Mouse (Mus musculus): ENCODE results near the gene Tpx2. TPM values are rescaled to one million over a fixed set of nuclear protein-coding genes. Genes with fewer than 3 reads are reported as not detected.

Gene Tpx2
- 1.1 and 10.4 TPM in 2 replicates for polyA plus RNA-seq (2012; ENCODE audit: insufficient read depth, low replicate concordance)

DNA sequence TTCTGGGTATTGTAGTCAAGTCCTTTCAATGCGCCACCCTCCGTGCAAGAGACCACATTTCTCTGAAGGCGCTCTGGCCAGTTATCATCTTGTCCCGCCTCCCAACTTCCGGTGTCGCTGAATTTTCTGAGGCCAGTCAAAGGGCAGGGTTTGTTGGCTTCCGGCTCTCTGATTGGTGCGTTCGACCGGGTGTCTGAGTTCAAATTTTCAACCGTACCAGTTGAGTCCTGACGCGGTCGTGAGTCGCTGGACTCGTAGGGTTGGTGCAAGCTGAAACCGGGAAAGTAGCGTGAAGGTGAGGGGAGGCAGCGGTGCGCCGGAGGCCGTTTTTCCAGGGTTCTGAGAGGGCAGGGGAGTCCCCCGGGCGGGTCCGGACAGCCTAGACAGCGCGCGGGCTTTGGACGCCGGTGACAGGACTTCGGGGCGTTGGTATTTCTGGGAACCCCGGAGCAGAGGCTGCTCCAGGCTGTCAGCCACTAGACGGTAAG is at the start of gene Tpx2:
Tpx2 (plus strand) TSS at position 150 of the 488 bp plus-strand sequence.
- H3K36me3 ChIP-seq (replicated peaks; ENCODE audit: low read length), result peaks cover 18% of the 10 kb centered on the region
- TF ChIP-seq FLI1 (IDR thresholded peaks at IDR 0.05; ENCODE audit: low read length) (peak; percentile 85; the same call in 1 of the 2 replicates), GATA1 (IDR thresholded peaks at IDR 0.05; ENCODE audit: borderline replicate concordance, low read length) (no peak)

DNA sequence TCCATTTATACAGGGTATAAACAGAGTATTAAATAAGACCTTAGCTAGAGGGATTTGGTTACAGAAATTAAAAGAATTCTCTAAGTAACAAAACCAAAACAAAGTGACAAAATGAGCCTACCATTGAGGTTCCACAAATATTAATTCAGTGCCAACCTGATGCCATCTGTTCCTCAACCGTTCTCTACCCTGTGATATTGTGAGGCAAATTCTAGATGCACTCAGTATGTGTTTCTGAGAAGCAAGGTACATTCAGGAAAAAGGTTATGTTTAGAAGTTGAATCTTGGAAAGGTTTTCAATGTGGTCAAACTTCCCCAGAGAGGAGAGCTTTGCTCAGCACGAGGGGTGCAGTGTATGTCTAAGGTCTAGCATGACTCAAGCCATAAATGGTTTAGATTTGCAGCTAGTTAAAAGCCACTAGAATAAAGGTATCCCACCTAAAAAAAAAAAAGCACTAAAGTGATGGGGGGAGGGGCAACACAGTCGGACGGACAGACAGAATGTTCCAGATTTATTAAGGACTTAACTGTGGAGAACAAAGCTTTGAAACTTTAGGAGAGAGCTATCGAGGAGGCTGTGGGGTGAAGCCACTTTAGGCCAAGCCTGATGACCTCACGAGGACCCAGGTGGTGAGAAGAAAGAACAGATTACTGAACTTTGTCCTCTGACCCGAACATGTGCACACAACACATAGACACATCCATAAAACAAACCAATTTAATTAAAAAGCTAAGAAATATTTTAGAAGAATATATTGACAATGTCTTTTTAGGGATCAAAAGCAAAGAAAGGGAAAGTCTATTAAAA is 47.6 kb upstream of the Tpx2 start:
- H3K27me3 ChIP-seq (replicated peaks), result no peaks in the 10 kb centered on the region
- TF ChIP-seq FLI1 (IDR thresholded peaks at IDR 0.05; ENCODE audit: low read length), result no peak
- no peak for TF ChIP-seq GATA1 (IDR thresholded peaks at IDR 0.05; ENCODE audit: borderline replicate concordance, low read length)
- H3K4me3 ChIP-seq (replicated peaks), result no peak overlapping the region
- peaks cover 84% of the 10 kb centered on the region for H3K36me3 ChIP-seq (replicated peaks; ENCODE audit: low read length)
- peaks cover 100% of the 10 kb centered on the region for H3K4me1 ChIP-seq
- H3K9me3 ChIP-seq, result no peaks in the 10 kb centered on the region

More for the DNA sequence above, at the start of gene Tpx2:
- H3K27me3 ChIP-seq (replicated peaks), result no peaks in the 10 kb centered on the region
- peaks cover 45% of the 10 kb centered on the region for H3K4me1 ChIP-seq
- no peaks in the 10 kb centered on the region for H3K9me3 ChIP-seq
- H3K4me3 ChIP-seq (replicated peaks), result peak within 1 kb of the TSS; percentile 97

- H3K4me3 ChIP-seq (replicated peaks), result no peak overlapping the region
- no peaks in the 10 kb centered on the region for H3K27me3 ChIP-seq (replicated peaks)
- TF ChIP-seq GATA1 (IDR thresholded peaks at IDR 0.05; ENCODE audit: borderline replicate concordance, low read length), result no peak
- TF ChIP-seq FLI1 (IDR thresholded peaks at IDR 0.05; ENCODE audit: low read length), result no peak
- peaks cover 84% of the 10 kb centered on the region for H3K36me3 ChIP-seq (replicated peaks; ENCODE audit: low read length)
- H3K9me3 ChIP-seq, result no peaks in the 10 kb centered on the region
- peaks cover 100% of the 10 kb centered on the region for H3K4me1 ChIP-seq
Measured at GRCm38 (mm10) chr2:152800762-152801113, 47.0 kb upstream of the Tpx2 start.

- Histone ChIP-seq H3K27me3 (replicated peaks) (no peaks in the 10 kb centered on the region), H3K4me3 (replicated peaks) (no peak overlapping the region), H3K4me1 (peaks cover 100% of the 10 kb centered on the region), H3K36me3 (replicated peaks; ENCODE audit: low read length) (peaks cover 84% of the 10 kb centered on the region), H3K9me3 (no peaks in the 10 kb centered on the region)
- TF ChIP-seq GATA1 (IDR thresholded peaks at IDR 0.05; ENCODE audit: borderline replicate concordance, low read length) (no peak), FLI1 (IDR thresholded peaks at IDR 0.05; ENCODE audit: low read length) (no peak)
Measured at GRCm38 (mm10) chr2:152802303-152802702, 45.5 kb upstream of the Tpx2 start.

DNA sequence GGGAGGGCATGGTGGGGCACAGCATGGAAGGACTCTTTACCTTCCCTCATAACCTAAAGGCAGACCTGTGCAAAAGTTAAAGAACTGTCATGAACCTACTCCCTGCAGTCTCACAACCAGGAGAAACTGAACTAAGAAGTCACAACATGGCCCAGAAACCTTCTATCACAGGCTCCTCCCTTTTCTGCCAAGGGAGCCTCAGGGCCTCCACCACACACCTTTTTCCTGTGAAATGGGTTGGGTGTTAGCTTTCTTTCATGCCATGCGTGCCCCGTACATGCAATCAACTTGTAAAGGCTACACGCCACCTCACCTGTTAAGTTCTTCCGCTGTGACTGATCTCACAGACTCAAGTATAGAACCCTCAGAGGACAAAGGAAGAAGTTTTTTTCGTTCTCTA is 44.7 kb upstream of the Tpx2 start:
- Histone ChIP-seq H3K4me1 (peaks cover 100% of the 10 kb centered on the region), H3K27me3 (replicated peaks) (no peaks in the 10 kb centered on the region), H3K36me3 (replicated peaks; ENCODE audit: low read length) (peaks cover 84% of the 10 kb centered on the region), H3K9me3 (no peaks in the 10 kb centered on the region), H3K4me3 (replicated peaks) (peak overlapping the region; percentile 79)
- no peak for TF ChIP-seq GATA1 (IDR thresholded peaks at IDR 0.05; ENCODE audit: borderline replicate concordance, low read length)
- TF ChIP-seq FLI1 (IDR thresholded peaks at IDR 0.05; ENCODE audit: low read length), result no peak

GRCm38 (mm10) chr2:152804408-152805110 is 43.2 kb upstream of the Tpx2 start:
- peaks cover 100% of the 10 kb centered on the region for H3K4me1 ChIP-seq
- no peaks in the 10 kb centered on the region for H3K27me3 ChIP-seq (replicated peaks)
- no peaks in the 10 kb centered on the region for H3K9me3 ChIP-seq
- TF ChIP-seq FLI1 (IDR thresholded peaks at IDR 0.05; ENCODE audit: low read length), result no peak
- TF ChIP-seq GATA1 (IDR thresholded peaks at IDR 0.05; ENCODE audit: borderline replicate concordance, low read length), result no peak
- peak overlapping the region; percentile 75 for H3K4me3 ChIP-seq (replicated peaks)
- peaks cover 84% of the 10 kb centered on the region for H3K36me3 ChIP-seq (replicated peaks; ENCODE audit: low read length)

- Histone ChIP-seq H3K36me3 (replicated peaks; ENCODE audit: low read length) (peaks cover 84% of the 10 kb centered on the region), H3K27me3 (replicated peaks) (no peaks in the 10 kb centered on the region), H3K9me3 (no peaks in the 10 kb centered on the region), H3K4me3 (replicated peaks) (peak overlapping the region; percentile 76), H3K4me1 (peaks cover 100% of the 10 kb centered on the region)
- TF ChIP-seq FLI1 (IDR thresholded peaks at IDR 0.05; ENCODE audit: low read length), result no peak
Measured at GRCm38 (mm10) chr2:152805111-152805490, 42.7 kb upstream of the Tpx2 start.

GRCm38 (mm10) chr2:152806037-152806436 is 41.7 kb upstream of the Tpx2 start:
- Histone ChIP-seq H3K36me3 (replicated peaks; ENCODE audit: low read length) (peaks cover 90% of the 10 kb centered on the region), H3K9me3 (no peaks in the 10 kb centered on the region), H3K27me3 (replicated peaks) (no peaks in the 10 kb centered on the region), H3K4me3 (replicated peaks) (peak overlapping the region; percentile 69), H3K4me1 (peaks cover 100% of the 10 kb centered on the region)
- TF ChIP-seq GATA1 (IDR thresholded peaks at IDR 0.05; ENCODE audit: borderline replicate concordance, low read length) (no peak), FLI1 (IDR thresholded peaks at IDR 0.05; ENCODE audit: low read length) (no peak)

DNA sequence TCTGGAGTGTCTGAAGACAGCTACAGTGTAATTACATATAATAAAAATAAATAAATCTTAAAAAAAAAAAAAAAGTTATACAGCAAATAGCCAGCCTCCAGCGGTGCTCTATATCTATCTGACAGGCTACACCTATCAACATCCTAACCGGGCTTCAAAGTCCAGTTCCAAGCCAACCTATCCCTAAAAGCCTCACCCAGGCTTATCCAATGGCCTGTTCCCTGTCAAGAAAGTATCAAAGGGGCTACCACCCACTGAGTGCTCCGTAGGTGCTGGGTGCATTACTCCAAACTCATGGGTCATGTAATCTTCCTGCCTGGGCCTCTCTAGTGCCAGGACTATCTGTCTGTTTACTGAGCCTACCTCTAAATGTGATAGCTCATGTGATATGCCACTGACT is 39.6 kb upstream of the Tpx2 start:
- TF ChIP-seq GATA1 (IDR thresholded peaks at IDR 0.05; ENCODE audit: borderline replicate concordance, low read length) (no peak), FLI1 (IDR thresholded peaks at IDR 0.05; ENCODE audit: low read length) (no peak)
- peaks cover 95% of the 10 kb centered on the region for H3K36me3 ChIP-seq (replicated peaks; ENCODE audit: low read length)
- no peaks in the 10 kb centered on the region for H3K27me3 ChIP-seq (replicated peaks)
- peaks cover 100% of the 10 kb centered on the region for H3K4me1 ChIP-seq
- H3K9me3 ChIP-seq, result no peaks in the 10 kb centered on the region
- H3K4me3 ChIP-seq (replicated peaks), result peak overlapping the region; percentile 51

Measured in megakaryocyte, embryonic 14.5 days (primary cell).